Mouse (Mus musculus) olfactory bulb, adult 2 months (tissue): Measurements from ENCODE around the gene Lin28b.

ENCODE experiments used
- CTCF ChIP-seq: fragments of 200-500 bp; IDR thresholded peaks from 2 replicates; pipeline ENCODE4 v1.5.1; 2012; ENCODE audit warnings: low read depth, mild to moderate bottlenecking, low read length, moderate library complexity; ENCODE audit not compliant: insufficient read depth
- POLR2A ChIP-seq: fragments of 200-500 bp; IDR thresholded peaks from 2 replicates; pipeline ENCODE4 v1.6.1; 2012; ENCODE audit warnings: mild to moderate bottlenecking, low read depth, low read length, moderate library complexity; ENCODE audit not compliant: insufficient read depth

DNA sequence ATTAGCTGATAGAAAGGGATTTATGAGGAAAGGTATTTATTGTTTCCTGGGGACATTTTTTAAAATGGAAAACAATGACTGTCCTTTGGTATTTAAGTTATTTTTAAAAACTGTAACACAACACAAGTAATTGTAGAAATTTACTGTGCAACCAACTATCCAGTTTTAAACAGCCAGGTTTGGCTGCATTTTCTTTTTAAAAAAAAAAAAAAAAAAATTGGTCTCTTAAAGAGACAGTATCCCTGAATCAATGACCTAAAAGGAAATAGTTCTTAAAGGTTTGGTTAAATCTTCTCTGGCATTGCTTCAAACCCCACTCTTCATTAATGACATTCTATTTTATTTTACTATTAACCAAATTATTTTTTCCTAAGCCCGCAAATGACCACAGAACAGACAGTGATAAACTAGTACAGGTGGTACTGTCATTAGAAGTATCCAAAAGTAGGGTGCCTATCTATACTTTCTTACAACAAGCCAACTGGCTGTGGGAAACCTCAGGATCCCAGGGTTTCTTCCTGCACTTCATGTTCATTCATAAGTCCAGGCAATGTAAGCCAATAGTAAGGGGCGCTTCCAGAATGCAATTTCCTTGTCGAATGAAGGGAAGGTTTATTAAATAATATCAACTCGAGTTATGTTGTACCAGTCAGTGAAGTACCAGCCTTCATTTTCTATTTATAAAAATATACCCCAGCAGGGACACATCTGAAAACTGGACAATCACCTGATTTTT, 17.8 kb downstream of the Lin28b start:
- no peak for TF ChIP-seq CTCF
- no peak for TF ChIP-seq POLR2A
